Mouse (Mus musculus) heart, embryonic 13.5 days (tissue): ENCODE data around the gene Lpar3. TPM values are rescaled to one million over a fixed set of nuclear protein-coding genes. Genes with fewer than 3 reads are reported as not detected.
A peak's percentile ranks its signal among the peaks of the same experiment; 100 is the strongest.

Source experiments
- ATAC-seq: fragments of 200-750 bp; cut with Nextera tagmentation; 2 replicates; pipeline ENCODE4 v1.8.0; 2017; ENCODE audit warnings: moderate TSS enrichment; ENCODE audit not compliant: insufficient number of reproducible peaks, low FRiP score, low TSS enrichment; ENCODE audit errors: extremely low read depth
- H3K27ac ChIP-seq: fragments of 300-500 bp; sonication (generic); replicated peaks from 2 replicates; pipeline ENCODE4 v1.5.1; 2015; ENCODE audit warnings: moderate library complexity, mild to moderate bottlenecking, inconsistent platforms
- H3K27me3 ChIP-seq: fragments of 300-500 bp; sonication (generic); replicated peaks from 2 replicates; pipeline ENCODE4 v1.6.1; 2015; ENCODE audit warnings: mild to moderate bottlenecking, inconsistent platforms
- H3K36me3 ChIP-seq: fragments of 300-500 bp; sonication (generic); 2 replicates; pipeline ENCODE4 v1.6.1; 2015; ENCODE audit warnings: mild to moderate bottlenecking, inconsistent platforms
- H3K4me1 ChIP-seq: fragments of 300-500 bp; sonication (generic); 2 replicates; pipeline ENCODE4 v1.6.1; 2015; ENCODE audit warnings: inconsistent platforms
- H3K4me2 ChIP-seq: fragments of 300-500 bp; sonication (generic); 2 replicates; pipeline ENCODE4 v1.6.1; 2015; ENCODE audit warnings: inconsistent platforms, mild to moderate bottlenecking, moderate library complexity
- H3K4me3 ChIP-seq: fragments of 300-500 bp; sonication (generic); 2 replicates; pipeline ENCODE4 v1.5.1; 2015; ENCODE audit warnings: moderate library complexity, mild to moderate bottlenecking, inconsistent platforms
- H3K9ac ChIP-seq: fragments of 300-500 bp; sonication (generic); 2 replicates; pipeline ENCODE4 v1.6.1; 2015; ENCODE audit warnings: inconsistent platforms, mild to moderate bottlenecking, moderate library complexity
- H3K9me3 ChIP-seq: fragments of 300-500 bp; sonication (generic); 2 replicates; pipeline ENCODE4 v1.6.1; 2016; ENCODE audit warnings: inconsistent platforms
- WGBS: fragments of 180-500 bp; shearing (Covaris S2); methylation state at CpG from one replicate; pipeline ENCODE4 v1.1.7; 2015; ENCODE audit warnings: mixed read lengths; 5-methylcytosine and 5-hydroxymethylcytosine counted together
- polyA plus RNA-seq: library from polyadenylated mRNA; unstranded; fragments of >200 nt; fragmentation: Nextera tagmentation; extraction: Ambion mirVana; gene quantifications from 2 replicates; pipeline ENCODE4 v1.2.1, GENCODE M21; 2015

Gene Lpar3
- polyA plus RNA-seq, 1 experiment from 2014 or later = 44.7 TPM

DNA sequence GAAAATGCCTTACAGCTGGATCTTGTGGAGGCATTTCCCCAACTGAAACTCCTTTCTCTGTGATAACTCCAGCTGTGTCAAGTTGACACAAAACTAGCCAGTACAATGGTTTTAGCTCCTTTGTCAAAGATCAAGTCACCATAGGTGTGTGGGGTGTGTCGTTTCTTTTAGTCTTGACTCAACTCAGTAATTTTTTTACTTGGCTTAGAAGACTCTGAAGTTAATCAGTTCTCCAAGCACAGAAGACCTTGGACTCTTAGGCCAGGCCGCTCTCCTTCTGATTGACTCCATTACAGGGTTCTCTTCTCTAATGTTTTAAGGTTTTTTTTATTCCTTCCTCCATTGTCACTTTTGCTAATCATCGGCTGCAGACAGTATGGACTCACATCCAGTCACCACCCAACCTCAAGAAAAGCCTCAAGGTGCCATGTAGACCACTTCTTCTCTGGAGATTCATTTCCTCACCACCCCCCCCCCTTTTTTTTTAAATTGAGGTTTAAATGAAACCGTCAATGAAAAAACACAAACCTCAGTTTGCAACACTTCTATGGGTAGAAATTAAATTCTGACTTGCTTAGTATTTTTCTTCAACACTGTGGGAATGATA, 9.5 kb upstream of the Lpar3 start:
- ATAC-seq = no peak
- H3K4me1 ChIP-seq = peaks cover 27% of the 10 kb centered on the region
- no peak overlapping the region for H3K4me2 ChIP-seq
- H3K4me3 ChIP-seq = no peak overlapping the region
- H3K27me3 ChIP-seq = no peaks in the 10 kb centered on the region
- H3K9me3 ChIP-seq = no peaks in the 10 kb centered on the region
- H3K9ac ChIP-seq = no peak overlapping the region
- no peaks in the 10 kb centered on the region for H3K36me3 ChIP-seq
- WGBS = 81% methylated on average over 4 of the region's 4 CpGs
- no peak overlapping the region for H3K27ac ChIP-seq

- no peaks in the 10 kb centered on the region for H3K9me3 ChIP-seq
- no peaks in the 10 kb centered on the region for H3K36me3 ChIP-seq
- no peak for ATAC-seq
- peaks cover 27% of the 10 kb centered on the region for H3K4me1 ChIP-seq
- H3K4me2 ChIP-seq = no peak overlapping the region
- H3K9ac ChIP-seq = no peak overlapping the region
- no peak overlapping the region for H3K4me3 ChIP-seq
- H3K27ac ChIP-seq = no peak overlapping the region
- H3K27me3 ChIP-seq = no peaks in the 10 kb centered on the region
- WGBS = 46% methylated on average over 2 of the region's 2 CpGs
These were observed 8.8 kb upstream of the Lpar3 start for GRCm38 (mm10) chr3:146211964-146212363.

- no peak overlapping the region for H3K9ac ChIP-seq
- WGBS = 53% methylated on average over 5 of the region's 5 CpGs
- no peaks in the 10 kb centered on the region for H3K36me3 ChIP-seq
- no peak for ATAC-seq
- no peaks in the 10 kb centered on the region for H3K9me3 ChIP-seq
- no peaks in the 10 kb centered on the region for H3K27me3 ChIP-seq
- no peak overlapping the region for H3K4me3 ChIP-seq
- H3K27ac ChIP-seq = no peak overlapping the region
- H3K4me2 ChIP-seq = peak overlapping the region; percentile 20
- H3K4me1 ChIP-seq = peaks cover 17% of the 10 kb centered on the region
These were observed 7.4 kb upstream of the Lpar3 start for GRCm38 (mm10) chr3:146213336-146213735.

GRCm38 (mm10) chr3:146216561-146216960, 4.2 kb upstream of the Lpar3 start:
- Histone ChIP-seq H3K27me3 (peaks cover 6% of the 10 kb centered on the region; the same call in 1 of the 2 replicates), H3K4me2 (no peak overlapping the region), H3K9me3 (no peaks in the 10 kb centered on the region), H3K27ac (no peak overlapping the region), H3K4me3 (no peak overlapping the region), H3K4me1 (peaks cover 23% of the 10 kb centered on the region), H3K36me3 (no peaks in the 10 kb centered on the region), H3K9ac (no peak overlapping the region)
- no peak for ATAC-seq
- WGBS = 91% methylated on average over 3 of the region's 3 CpGs

GRCm38 (mm10) chr3:146224271-146224670, 3.5 kb downstream of the Lpar3 start:
- no peak for ATAC-seq
- H3K36me3 ChIP-seq = no peaks in the 10 kb centered on the region
- H3K4me3 ChIP-seq = no peak overlapping the region
- peaks cover 12% of the 10 kb centered on the region; the same call in 1 of the 2 replicates for H3K27me3 ChIP-seq
- 57% methylated on average over 4 of the region's 4 CpGs for whole genome bisulfite sequencing
- peaks cover 58% of the 10 kb centered on the region for H3K4me1 ChIP-seq
- peak overlapping the region; percentile 76 for H3K4me2 ChIP-seq
- H3K9ac ChIP-seq = no peak overlapping the region
- H3K9me3 ChIP-seq = no peaks in the 10 kb centered on the region
- no peak overlapping the region for H3K27ac ChIP-seq

DNA sequence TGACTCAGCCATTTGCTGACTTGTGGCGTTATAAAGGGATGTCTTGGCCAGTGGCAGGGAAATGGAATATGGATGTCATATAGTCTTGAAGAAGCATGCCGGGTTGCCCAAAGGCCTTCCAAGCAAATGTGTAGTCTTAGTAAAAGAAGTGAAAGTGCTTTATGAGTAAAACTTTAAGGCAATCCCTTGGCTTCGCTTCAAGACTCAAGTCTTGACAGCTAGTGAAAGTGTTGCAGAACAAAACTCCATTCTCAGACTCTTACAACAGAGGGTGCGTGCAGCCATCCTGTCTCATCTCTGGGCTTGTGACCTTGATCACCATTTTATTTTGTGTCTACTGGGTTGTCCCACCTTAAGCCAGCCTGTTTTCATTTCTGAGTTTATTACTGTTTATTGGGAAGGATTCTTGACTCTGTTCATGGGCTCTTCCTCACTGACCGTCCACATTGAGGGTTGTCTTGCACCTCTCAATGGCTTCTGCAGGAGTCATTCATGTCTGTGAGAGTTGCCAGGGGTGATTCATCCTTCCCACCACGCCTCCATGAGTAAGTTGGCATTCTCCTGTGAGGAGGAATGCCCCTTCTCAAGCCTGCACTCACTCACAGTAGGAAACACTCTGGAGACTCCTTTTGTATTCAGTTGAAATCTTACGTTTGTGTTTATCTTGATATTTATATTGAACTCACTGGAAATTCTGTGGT, 4.4 kb downstream of the Lpar3 start:
- Histone ChIP-seq H3K27ac (no peak overlapping the region), H3K4me3 (no peak overlapping the region), H3K4me1 (peaks cover 68% of the 10 kb centered on the region), H3K4me2 (no peak overlapping the region), H3K9me3 (no peaks in the 10 kb centered on the region), H3K36me3 (no peaks in the 10 kb centered on the region), H3K27me3 (peaks cover 12% of the 10 kb centered on the region; the same call in 1 of the 2 replicates), H3K9ac (no peak overlapping the region)
- WGBS = 69% methylated on average over 7 of the region's 7 CpGs
- ATAC-seq = no peak

- no peak overlapping the region for H3K4me3 ChIP-seq
- H3K9ac ChIP-seq = no peak overlapping the region
- no peaks in the 10 kb centered on the region for H3K27me3 ChIP-seq
- H3K4me1 ChIP-seq = peaks cover 79% of the 10 kb centered on the region
- H3K36me3 ChIP-seq = no peaks in the 10 kb centered on the region
- 37% methylated on average over 3 of the region's 3 CpGs for WGBS
- H3K9me3 ChIP-seq = no peaks in the 10 kb centered on the region
- H3K4me2 ChIP-seq = no peak overlapping the region
- no peak overlapping the region for H3K27ac ChIP-seq
- no peak for ATAC-seq
These were observed 6.7 kb downstream of the Lpar3 start for GRCm38 (mm10) chr3:146227427-146227826.

GRCm38 (mm10) chr3:146228559-146229310, 8.0 kb downstream of the Lpar3 start:
- Histone ChIP-seq H3K4me1 (peaks cover 79% of the 10 kb centered on the region), H3K27ac (0 out of 2 replicates have a peak overlapping the region, but pooled peaks have one; percentile 32)
- no peak for ATAC-seq

GRCm38 (mm10) chr3:146232708-146233107, 11.9 kb downstream of the Lpar3 start:
- peak overlapping the region; percentile 31 for H3K27ac ChIP-seq
- no peak overlapping the region for H3K4me3 ChIP-seq
- H3K9ac ChIP-seq = peak overlapping the region; percentile 16; the same call in 1 of the 2 replicates
- H3K27me3 ChIP-seq = no peaks in the 10 kb centered on the region
- peaks cover 75% of the 10 kb centered on the region for H3K4me1 ChIP-seq
- H3K36me3 ChIP-seq = peaks cover 8% of the 10 kb centered on the region
- H3K9me3 ChIP-seq = no peaks in the 10 kb centered on the region
- no peak overlapping the region for H3K4me2 ChIP-seq
- WGBS = 32% methylated on average over 7 of the region's 7 CpGs
- no peak for ATAC-seq

More at GRCm38 (mm10) chr3:146228559-146229310, 8.0 kb downstream of the Lpar3 start:
- no peaks in the 10 kb centered on the region for H3K9me3 ChIP-seq
- no peak overlapping the region for H3K4me2 ChIP-seq
- 0 out of 2 replicates have a peak overlapping the region, but pooled peaks have one; percentile 14 for H3K9ac ChIP-seq
- no peak overlapping the region for H3K4me3 ChIP-seq
- no peaks in the 10 kb centered on the region for H3K27me3 ChIP-seq
- H3K36me3 ChIP-seq = peaks cover 1% of the 10 kb centered on the region; the same call in 1 of the 2 replicates
- 76% methylated on average over 13 of the region's 13 CpGs for WGBS

DNA sequence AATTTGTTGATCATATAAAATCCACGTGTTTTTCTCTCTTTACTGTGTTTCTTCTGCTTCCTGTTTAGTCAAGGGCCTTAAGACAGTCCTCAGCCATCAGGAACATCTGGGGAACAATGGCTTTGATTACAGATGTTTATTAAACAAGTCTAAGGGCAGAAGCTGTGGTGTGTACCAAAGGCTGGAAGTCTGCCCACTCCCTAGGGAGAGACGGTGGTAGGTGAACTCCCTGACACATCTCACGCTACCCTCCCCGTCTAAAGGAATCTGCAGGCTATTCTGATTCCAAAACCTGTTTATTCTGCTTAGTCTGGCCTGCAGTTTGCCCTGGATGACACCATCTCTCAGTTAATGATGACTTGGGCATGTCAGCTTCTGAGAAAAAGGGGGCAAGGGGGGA, 13.0 kb downstream of the Lpar3 start:
- no peak overlapping the region for H3K4me3 ChIP-seq
- peaks cover 68% of the 10 kb centered on the region for H3K4me1 ChIP-seq
- H3K27ac ChIP-seq = no peak overlapping the region
- no peak overlapping the region for H3K4me2 ChIP-seq
- H3K9me3 ChIP-seq = no peaks in the 10 kb centered on the region
- 0 out of 2 replicates have a peak overlapping the region, but pooled peaks have one; percentile 10 for H3K9ac ChIP-seq
- peaks cover 8% of the 10 kb centered on the region for H3K36me3 ChIP-seq
- 42% methylated on average over 4 of the region's 4 CpGs for WGBS
- ATAC-seq = no peak
- no peaks in the 10 kb centered on the region for H3K27me3 ChIP-seq

- Histone ChIP-seq H3K36me3 (peaks cover 8% of the 10 kb centered on the region), H3K4me3 (no peak overlapping the region), H3K9me3 (no peaks in the 10 kb centered on the region), H3K27me3 (no peaks in the 10 kb centered on the region), H3K27ac (no peak overlapping the region), H3K4me1 (peaks cover 60% of the 10 kb centered on the region), H3K9ac (no peak overlapping the region), H3K4me2 (no peak overlapping the region)
- no peak for ATAC-seq
- WGBS = 65% methylated on average over 10 of the region's 10 CpGs
These were observed 13.8 kb downstream of the Lpar3 start for GRCm38 (mm10) chr3:146234530-146234929.
